Comparison of ENCODE assay signal across 9 mouse cellular contexts in the genomic region with DNA sequence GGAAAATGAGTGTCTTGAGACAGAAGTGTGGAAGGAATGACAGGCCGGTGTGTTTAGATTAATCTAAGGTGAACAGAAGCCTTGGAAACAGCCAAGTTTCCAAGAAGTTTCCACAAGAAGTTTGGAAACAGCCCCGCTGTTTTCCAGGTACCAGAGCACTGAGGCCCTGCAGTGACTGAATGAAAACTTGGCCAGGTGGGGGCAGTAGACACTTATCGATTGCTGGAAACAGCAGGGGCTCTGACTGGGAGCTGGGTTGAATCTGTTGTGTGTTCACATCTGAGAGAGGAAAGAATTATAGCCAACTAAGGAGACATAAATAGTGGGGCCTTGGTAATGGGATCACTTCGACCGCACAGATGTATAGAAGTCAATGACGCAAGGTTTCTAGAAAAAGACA. TPM values are rescaled to one million over a fixed set of nuclear protein-coding genes. Genes with fewer than 3 reads are reported as not detected.
DNase-seq lines count a peak whose midpoint lies in the region; ATAC-seq and TF ChIP-seq lines count a peak whose summit lies in the region.
"Had no signal": no experiment of that assay in that cellular context is flagged by ENCODE, and none has a peak within 500 bp of the region (broad histone marks: within the 10 kb centered on the region; RNA-seq: fewer than 3 reads in every experiment).

No protein-coding gene starts in this region.

- TF ChIP-seq CTCF in gastrocnemius, adult 2 months (IDR thresholded peaks at IDR 0.05): peak; percentile 56

- no peak overlapping the region for H3K4me3 ChIP-seq in gastrocnemius, adult 2 months
- no peak overlapping the region for H3K4me3 ChIP-seq in midbrain, embryonic 14.5 days (replicated peaks; ENCODE audit: low read depth, low read length)
- no peak overlapping the region for H3K4me3 ChIP-seq in midbrain, embryonic 16.5 days (ENCODE audit: low read depth, low read length)
- H3K4me3 ChIP-seq: limb, embryonic 13.5 days had no signal

- no peaks in the 10 kb centered on the region for H3K4me1 ChIP-seq in midbrain, embryonic 14.5 days (ENCODE audit: control insufficient read depth, insufficient read depth, low read length)
- H3K4me1 ChIP-seq in midbrain, embryonic 16.5 days (ENCODE audit: control insufficient read depth, insufficient read depth, low read length): no peaks in the 10 kb centered on the region
- H3K4me1 ChIP-seq: limb, embryonic 13.5 days had no signal

- WGBS in midbrain, embryonic 14.5 days: 50% methylated on average over 6 of the region's 6 CpGs
- WGBS in midbrain, embryonic 16.5 days: 53% methylated on average over 6 of the region's 6 CpGs

- H3K9ac ChIP-seq in midbrain, embryonic 14.5 days (replicated peaks; ENCODE audit: low read length): no peak overlapping the region
- H3K9ac ChIP-seq in midbrain, embryonic 16.5 days (ENCODE audit: low read depth, low read length): no peak overlapping the region
- H3K9ac ChIP-seq: limb, embryonic 13.5 days had no signal

- H3K27me3 ChIP-seq in midbrain, embryonic 14.5 days (ENCODE audit: control insufficient read depth, insufficient read depth, low read length): no peaks in the 10 kb centered on the region
- no peaks in the 10 kb centered on the region for H3K27me3 ChIP-seq in midbrain, embryonic 16.5 days (ENCODE audit: control insufficient read depth, insufficient read depth, low read depth, low read length)
- H3K27me3 ChIP-seq: limb, embryonic 13.5 days had no signal

- intact Hi-C loops in gastrocnemius, adult 2 months (cut with DNase I): loop anchor here (10.0 kb wide), 1 partner anchor 182 kb away; no protein-coding TSS in a partner anchor
- intact Hi-C loops in left cerebral cortex, postnatal 4 days (cut with DNase I): no loop called here

- DNase-seq in gastrocnemius, adult 2 months: peak; percentile 21
- no peak for DNase-seq in gastrocnemius, postnatal 25 days
- DNase-seq in midbrain, embryonic 14.5 days: peak; percentile 37
- peak; percentile 61 for DNase-seq in adrenal gland, postnatal 25 days
- peak; percentile 10 for DNase-seq in left cerebral cortex, postnatal 4 days
- DNase-seq in thymus, postnatal 0 days (ENCODE audit: low spot score): peak; percentile 4

- no peak overlapping the region for H3K27ac ChIP-seq in gastrocnemius, adult 2 months
- H3K27ac ChIP-seq in midbrain, embryonic 14.5 days (replicated peaks; ENCODE audit: low read depth, low read length): no peak overlapping the region
- H3K27ac ChIP-seq in midbrain, embryonic 16.5 days (ENCODE audit: low read length): no peak overlapping the region
- H3K27ac ChIP-seq: limb, embryonic 13.5 days had no signal

- no peak overlapping the region for H3K4me2 ChIP-seq in midbrain, embryonic 14.5 days (ENCODE audit: low read length)
- H3K4me2 ChIP-seq in midbrain, embryonic 16.5 days (ENCODE audit: low read length): no peak overlapping the region
- H3K4me2 ChIP-seq: limb, embryonic 13.5 days had no signal

- H3K36me3 ChIP-seq in midbrain, embryonic 14.5 days (ENCODE audit: control insufficient read depth, insufficient read depth, low read length): no peaks in the 10 kb centered on the region
- no peaks in the 10 kb centered on the region for H3K36me3 ChIP-seq in midbrain, embryonic 16.5 days (ENCODE audit: control insufficient read depth, insufficient read depth, low read length)
- H3K36me3 ChIP-seq: limb, embryonic 13.5 days had no signal

- no peaks in the 10 kb centered on the region for H3K9me3 ChIP-seq in midbrain, embryonic 14.5 days (ENCODE audit: control insufficient read depth, low read length)
- no peaks in the 10 kb centered on the region for H3K9me3 ChIP-seq in midbrain, embryonic 16.5 days (replicated peaks; ENCODE audit: control insufficient read depth, low read length, poor library complexity, severe bottlenecking)

- no peak for ATAC-seq in midbrain, embryonic 14.5 days (ENCODE audit: low FRiP score, low TSS enrichment)
- no peak for ATAC-seq in midbrain, embryonic 16.5 days
- ATAC-seq in erythroid progenitor cell, adult 5-6 weeks (replicated peaks; ENCODE audit: low FRiP score, poor library complexity, severe bottlenecking): no peak

RNA-seq across cellular contexts. Expression of gene Sdhaf3, which starts 13.0 kb away (rescaled TPM):
- total RNA-seq in gastrocnemius, adult 2 months (2021): 1 to 10 TPM; 4.8 to 6.6 TPM
- total RNA-seq in gastrocnemius, postnatal 25 days (2021): 1 to 10 TPM; 4.5 to 4.6 TPM
- polyA plus RNA-seq in midbrain, embryonic 14.5 days (2014; fragmentation: Nextera tagmentation; extraction: Ambion mirVana): 7.1 and 7.3 TPM in 2 replicates
- 7.4 and 7.8 TPM in 2 replicates for polyA plus RNA-seq in midbrain, embryonic 16.5 days (2015; fragmentation: Nextera tagmentation; extraction: Ambion mirVana)
- 6.4 and 6.8 TPM in 2 replicates for total RNA-seq in adrenal gland, postnatal 25 days (2021)
- 1 to 10 TPM; 4.3 to 4.8 TPM for total RNA-seq in left cerebral cortex, postnatal 4 days (2021)
- 4.6 and 5.2 TPM in 2 replicates for polyA plus RNA-seq in thymus, postnatal 0 days (2015; fragmentation: Nextera tagmentation; extraction: Ambion mirVana)
- 0.72 and 0.84 TPM in 2 replicates for total RNA-seq in erythroid progenitor cell, adult 5-6 weeks (2015; ENCODE audit: low replicate concordance)
- total RNA-seq in erythroid progenitor cell, adult 5-6 weeks (2017; ENCODE audit: low replicate concordance): 0.39 and 0.68 TPM in 2 replicates
